Comparison of ENCODE assay signal across 20 mouse cellular contexts in genomic region chr7:96556756-96557155, GRCm38 (mm10).
A peak's percentile ranks its signal among the peaks of the same experiment; 100 is the strongest.
DNase-seq lines count a peak whose midpoint lies in the region; ATAC-seq lines count a peak whose summit lies in the region.
"Had no signal": no experiment of that assay in that cellular context is flagged by ENCODE, and none has a peak within 500 bp of the region (broad histone marks: within the 10 kb centered on the region; RNA-seq: fewer than 3 reads in every experiment).

No protein-coding gene starts in this region.

- no peak overlapping the region for H3K27ac ChIP-seq in kidney, embryonic 14.5 days (ENCODE audit: low read depth, low read length)
- H3K27ac ChIP-seq in embryonic facial prominence, embryonic 10.5 days (replicated peaks) = 0 out of 2 replicates have a peak overlapping the region, but pooled peaks have one; percentile 20
- peak overlapping the region; percentile 81; the same call in 1 of the 2 replicates for H3K27ac ChIP-seq in limb, embryonic 10.5 days
- H3K27ac ChIP-seq: embryonic facial prominence, embryonic 13.5 days; heart, embryonic 10.5 days; hindbrain, embryonic 12.5 days had no signal

- H3K4me2 ChIP-seq in kidney, embryonic 14.5 days (replicated peaks; ENCODE audit: low read depth, low read length) = no peak overlapping the region
- H3K4me2 ChIP-seq: embryonic facial prominence, embryonic 13.5 days; forebrain, embryonic 15.5 days; hindbrain, embryonic 12.5 days had no signal

- ATAC-seq in kidney, embryonic 14.5 days (ENCODE audit: low FRiP score, low TSS enrichment) = peak; percentile 66; the same call in 1 of the 2 replicates
- ATAC-seq: forebrain, embryonic 15.5 days; hindbrain, embryonic 16.5 days had no signal

- 29% methylated on average over 5 of the region's 5 CpGs for WGBS in kidney, embryonic 14.5 days
- 84% methylated on average over 5 of the region's 5 CpGs for WGBS in embryonic facial prominence, embryonic 10.5 days
- WGBS in limb, embryonic 10.5 days = 55% methylated on average over 5 of the region's 5 CpGs

- H3K4me3 ChIP-seq in kidney, embryonic 14.5 days (ENCODE audit: low read length) = no peak overlapping the region
- no peak overlapping the region for H3K4me3 ChIP-seq in embryonic facial prominence, embryonic 10.5 days
- H3K4me3 ChIP-seq in limb, embryonic 10.5 days = no peak overlapping the region
- H3K4me3 ChIP-seq: embryonic facial prominence, embryonic 13.5 days; forebrain, embryonic 15.5 days; heart, embryonic 10.5 days; hindbrain, embryonic 12.5 days had no signal

- no peak for DNase-seq in kidney, adult 11 months
- DNase-seq in kidney, postnatal 10 days = peak; percentile 52
- DNase-seq in kidney, postnatal 25 days = no peak
- no peak for DNase-seq in embryonic facial prominence, embryonic 10.5 days (ENCODE audit: low spot score)
- DNase-seq in limb, embryonic 10.5 days (ENCODE audit: low spot score) = no peak
- DNase-seq in layer of hippocampus, postnatal 36 days = no peak
- DNase-seq: adrenal gland, adult 2 months; adrenal gland, postnatal 25 days; cerebellum, adult 18-20 months; cerebellum, adult 9-11 months; gastrocnemius, postnatal 10 days; heart, adult 18-20 months; heart, postnatal 10 days; heart, postnatal 4 days had no signal

- no peaks in the 10 kb centered on the region for H3K27me3 ChIP-seq in kidney, embryonic 14.5 days (ENCODE audit: control insufficient read depth, insufficient read depth, low read length)
- H3K27me3 ChIP-seq in embryonic facial prominence, embryonic 10.5 days (replicated peaks; ENCODE audit: low read depth, poor library complexity, severe bottlenecking) = no peaks in the 10 kb centered on the region
- no peaks in the 10 kb centered on the region for H3K27me3 ChIP-seq in limb, embryonic 10.5 days (ENCODE audit: low read depth, poor library complexity, severe bottlenecking)
- H3K27me3 ChIP-seq: embryonic facial prominence, embryonic 13.5 days; forebrain, embryonic 15.5 days; hindbrain, embryonic 12.5 days had no signal

- H3K9me3 ChIP-seq in kidney, embryonic 14.5 days (ENCODE audit: control insufficient read depth, low read length) = no peaks in the 10 kb centered on the region
- H3K9me3 ChIP-seq in embryonic facial prominence, embryonic 10.5 days = no peaks in the 10 kb centered on the region; the same call in 1 of the 2 replicates
- H3K9me3 ChIP-seq in limb, embryonic 10.5 days (replicated peaks) = 0 out of 2 replicates have a peak, but pooled peaks cover 2% of the 10 kb centered on the region
- H3K9me3 ChIP-seq: embryonic facial prominence, embryonic 13.5 days; forebrain, embryonic 15.5 days; heart, embryonic 10.5 days; hindbrain, embryonic 12.5 days had no signal

- H3K36me3 ChIP-seq in kidney, embryonic 14.5 days (ENCODE audit: control insufficient read depth, insufficient read depth, low read length) = no peaks in the 10 kb centered on the region; the same call in 1 of the 2 replicates
- H3K36me3 ChIP-seq in embryonic facial prominence, embryonic 10.5 days (replicated peaks) = peaks cover 21% of the 10 kb centered on the region
- H3K36me3 ChIP-seq in limb, embryonic 10.5 days = peaks cover 19% of the 10 kb centered on the region
- H3K36me3 ChIP-seq: forebrain, embryonic 15.5 days; heart, embryonic 10.5 days; hindbrain, embryonic 12.5 days had no signal

- H3K9ac ChIP-seq in kidney, embryonic 14.5 days (ENCODE audit: low read depth, low read length) = no peak overlapping the region
- H3K9ac ChIP-seq: embryonic facial prominence, embryonic 13.5 days; forebrain, embryonic 15.5 days; hindbrain, embryonic 12.5 days had no signal

- H3K4me1 ChIP-seq in kidney, embryonic 14.5 days (ENCODE audit: control insufficient read depth, insufficient read depth, low read length) = no peaks in the 10 kb centered on the region; the same call in 1 of the 2 replicates
- peaks cover 47% of the 10 kb centered on the region for H3K4me1 ChIP-seq in embryonic facial prominence, embryonic 10.5 days
- H3K4me1 ChIP-seq in limb, embryonic 10.5 days = peaks cover 61% of the 10 kb centered on the region
